Mouse (Mus musculus): ENCODE results near the gene Trir. TPM values are rescaled to one million over a fixed set of nuclear protein-coding genes. Genes with fewer than 3 reads are reported as not detected.

Gene Trir
- polyA plus RNA-seq, 1 experiment, result 111 TPM

DNA sequence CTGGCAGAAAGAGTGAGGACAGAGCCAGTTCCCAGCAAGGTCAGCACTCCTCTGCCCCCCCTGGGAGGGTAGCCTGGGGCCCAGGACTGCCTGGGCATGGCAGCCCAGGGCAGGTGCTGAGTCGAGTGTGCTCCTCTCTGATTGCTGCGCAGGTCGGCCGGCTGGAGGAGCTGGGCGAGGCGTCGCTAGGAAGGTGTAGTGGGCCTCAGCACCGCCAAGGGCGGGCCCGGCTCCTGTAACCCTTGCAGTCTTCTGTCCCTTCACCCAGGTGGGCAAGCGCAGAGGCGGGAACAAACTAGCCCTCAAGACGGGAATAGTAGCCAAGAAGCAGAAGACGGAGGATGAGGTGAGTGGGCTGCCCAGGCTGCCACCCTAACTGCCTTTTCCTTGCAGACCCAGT is 2.6 kb downstream of the Trir start:
- no peak for TF ChIP-seq CTCF (conservative IDR thresholded peaks at IDR 0.05; ENCODE audit: insufficient read depth, insufficient read length, low read depth, low read length)
- no peak for TF ChIP-seq POLR2A (IDR thresholded peaks at IDR 0.05; ENCODE audit: low read depth, low read length)
- no peak overlapping the region for H3K4me3 ChIP-seq (ENCODE audit: insufficient read depth, low read depth, low read length)
- no peak overlapping the region for H3K27ac ChIP-seq (ENCODE audit: insufficient read depth, low read depth, low read length)
- 73% methylated on average over 14 of the region's 14 CpGs for WGBS
- no peaks in the 10 kb centered on the region; the same call in 1 of the 2 replicates for H3K36me3 ChIP-seq (ENCODE audit: control insufficient read depth, insufficient read depth, low read length)
- H3K27me3 ChIP-seq (replicated peaks; ENCODE audit: control insufficient read depth, insufficient read depth, low read length), result no peaks in the 10 kb centered on the region
- H3K4me1 ChIP-seq (ENCODE audit: control insufficient read depth, insufficient read depth, low read length), result peaks cover 39% of the 10 kb centered on the region
- DNase-seq, result no peak

DNA sequence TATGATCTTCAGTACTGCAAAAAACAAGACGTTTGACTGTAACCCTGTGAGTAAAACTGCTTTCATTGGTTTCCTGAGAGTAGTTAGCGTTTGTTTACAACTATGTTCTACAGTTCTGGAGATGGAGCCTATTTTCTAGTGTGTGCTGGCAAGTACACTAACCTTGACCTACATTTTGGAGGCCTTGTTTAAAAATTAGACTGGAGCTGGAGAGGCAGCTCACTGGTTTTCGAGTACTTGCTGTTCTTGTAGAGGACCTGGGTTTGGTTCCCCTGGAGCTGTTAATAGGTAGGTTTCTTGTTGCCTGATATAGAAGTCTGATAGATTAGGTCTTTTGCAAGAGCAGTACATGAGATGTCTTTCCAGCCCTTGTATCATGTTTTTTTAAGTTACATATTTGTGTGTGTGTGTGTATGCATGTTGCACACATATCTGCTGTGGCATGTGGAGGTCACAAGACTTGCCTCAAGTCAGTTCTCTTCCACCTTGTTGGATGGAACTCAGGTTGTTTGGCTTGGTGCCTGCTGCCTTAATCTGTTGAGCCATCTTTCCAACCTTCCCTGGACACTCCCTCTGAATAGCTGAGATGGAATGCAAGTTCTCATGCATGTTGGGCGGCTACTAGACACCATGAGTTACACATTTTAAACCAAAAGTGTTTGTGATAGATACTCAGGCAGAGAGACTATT is 6.1 kb downstream of the Trir start:
- H3K4me1 ChIP-seq (ENCODE audit: control insufficient read depth, insufficient read depth, low read length), result peaks cover 37% of the 10 kb centered on the region
- no peaks in the 10 kb centered on the region; the same call in 1 of the 2 replicates for H3K36me3 ChIP-seq (ENCODE audit: control insufficient read depth, insufficient read depth, low read length)
- DNase-seq, result peak; percentile 83
- no peak overlapping the region for H3K4me3 ChIP-seq (ENCODE audit: insufficient read depth, low read depth, low read length)
- H3K27ac ChIP-seq (ENCODE audit: insufficient read depth, low read depth, low read length), result peak overlapping the region; percentile 86
- 30% methylated on average over 4 of the region's 4 CpGs for WGBS
- TF ChIP-seq POLR2A (IDR thresholded peaks at IDR 0.05; ENCODE audit: low read depth, low read length) (no peak), CTCF (conservative IDR thresholded peaks at IDR 0.05; ENCODE audit: insufficient read depth, insufficient read length, low read depth, low read length) (no peak)
- H3K27me3 ChIP-seq (replicated peaks; ENCODE audit: control insufficient read depth, insufficient read depth, low read length), result no peaks in the 10 kb centered on the region

DNA sequence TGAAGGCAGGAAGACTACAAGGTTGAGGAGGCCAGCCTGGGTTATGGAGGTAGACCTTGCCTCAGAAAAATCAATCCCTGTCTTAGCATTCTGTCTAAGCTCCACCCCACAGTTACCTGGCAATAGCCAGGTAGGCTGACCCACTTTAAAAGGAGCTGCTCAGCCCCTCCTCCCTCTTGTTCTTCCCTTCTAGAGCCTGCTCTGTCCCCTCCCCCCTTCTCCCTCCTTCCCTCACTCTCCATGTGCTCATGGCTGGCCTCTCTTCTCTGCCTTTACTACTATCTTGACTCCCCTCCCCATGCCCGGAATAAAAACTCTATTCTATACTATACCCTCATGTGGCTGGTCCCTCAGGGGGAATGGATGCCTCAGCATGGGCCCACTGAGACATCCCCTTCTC is 7.2 kb downstream of the Trir start:
- Histone ChIP-seq H3K36me3 (ENCODE audit: control insufficient read depth, insufficient read depth, low read length) (no peaks in the 10 kb centered on the region; the same call in 1 of the 2 replicates), H3K4me3 (ENCODE audit: insufficient read depth, low read depth, low read length) (no peak overlapping the region), H3K27me3 (replicated peaks; ENCODE audit: control insufficient read depth, insufficient read depth, low read length) (no peaks in the 10 kb centered on the region), H3K4me1 (ENCODE audit: control insufficient read depth, insufficient read depth, low read length) (peaks cover 34% of the 10 kb centered on the region), H3K27ac (ENCODE audit: insufficient read depth, low read depth, low read length) (0 out of 2 replicates have a peak overlapping the region, but pooled peaks have one; percentile 14)
- WGBS, result 67% methylated on average over 1 of the region's 1 CpGs
- TF ChIP-seq POLR2A (IDR thresholded peaks at IDR 0.05; ENCODE audit: low read depth, low read length), result no peak
- TF ChIP-seq CTCF (conservative IDR thresholded peaks at IDR 0.05; ENCODE audit: insufficient read depth, insufficient read length, low read depth, low read length), result no peak
- peak; percentile 51 for DNase-seq

DNA sequence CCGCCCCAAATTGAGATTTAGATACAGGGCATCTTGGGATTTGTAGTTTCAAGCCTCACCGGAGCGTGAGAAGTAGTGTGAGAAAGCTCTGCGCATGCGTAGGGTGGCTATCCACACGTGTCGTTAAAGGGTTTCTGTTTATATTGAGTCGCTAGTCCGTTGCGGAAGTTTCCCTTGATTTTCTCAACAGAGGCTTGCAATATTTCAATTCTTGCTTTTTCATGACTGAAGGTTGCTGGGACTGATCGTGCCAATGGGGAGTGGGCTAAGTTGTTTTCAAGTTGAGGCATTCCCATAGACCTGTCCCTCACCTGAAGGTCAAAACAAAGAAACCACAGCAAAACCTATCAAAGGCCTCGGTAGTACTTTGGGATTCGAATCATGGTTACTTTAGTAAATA is 8.1 kb downstream of the Trir start:
- H3K27me3 ChIP-seq (replicated peaks; ENCODE audit: control insufficient read depth, insufficient read depth, low read length), result no peaks in the 10 kb centered on the region
- DNase-seq, result peak; percentile 85
- no peaks in the 10 kb centered on the region; the same call in 1 of the 2 replicates for H3K36me3 ChIP-seq (ENCODE audit: control insufficient read depth, insufficient read depth, low read length)
- H3K4me1 ChIP-seq (ENCODE audit: control insufficient read depth, insufficient read depth, low read length), result peaks cover 30% of the 10 kb centered on the region
- TF ChIP-seq CTCF (conservative IDR thresholded peaks at IDR 0.05; ENCODE audit: insufficient read depth, insufficient read length, low read depth, low read length), result no peak
- TF ChIP-seq POLR2A (IDR thresholded peaks at IDR 0.05; ENCODE audit: low read depth, low read length), result no peak
- 2% methylated on average over 13 of the region's 13 CpGs for WGBS
- peak overlapping the region; percentile 73 for H3K27ac ChIP-seq (ENCODE audit: insufficient read depth, low read depth, low read length)
- H3K4me3 ChIP-seq (ENCODE audit: insufficient read depth, low read depth, low read length), result peak overlapping the region; percentile 50

DNA sequence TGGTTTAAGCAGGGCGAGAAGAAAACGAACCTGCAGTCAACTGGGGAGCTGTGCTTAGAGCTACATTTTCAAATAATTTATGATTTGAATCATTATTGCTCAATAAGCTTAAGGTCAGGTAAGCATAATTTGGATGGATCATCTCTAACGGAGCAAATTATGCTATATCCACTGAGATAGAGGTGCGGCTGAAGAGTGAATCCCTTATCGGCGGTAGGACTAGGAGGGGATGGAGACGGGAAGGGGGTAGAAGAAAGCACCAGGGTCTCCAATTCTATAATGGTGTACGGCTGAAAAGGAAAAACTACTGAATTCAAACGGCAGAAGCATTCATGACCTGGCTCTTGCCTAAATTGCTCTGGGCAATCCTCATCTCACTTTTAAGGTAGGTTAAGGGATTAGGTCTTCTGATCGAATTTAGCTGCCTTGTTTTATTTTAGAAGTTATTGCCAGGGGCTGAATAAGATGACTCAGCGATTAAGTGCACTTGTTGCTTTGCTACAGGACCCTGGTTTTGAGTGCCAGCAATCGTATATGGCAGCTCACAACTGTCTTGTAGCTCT is 8.6 kb downstream of the Trir start:
- peak overlapping the region; percentile 80 for H3K4me3 ChIP-seq (ENCODE audit: insufficient read depth, low read depth, low read length)
- DNase-seq, result no peak
- H3K36me3 ChIP-seq (ENCODE audit: control insufficient read depth, insufficient read depth, low read length), result no peaks in the 10 kb centered on the region; the same call in 1 of the 2 replicates
- WGBS, result 6% methylated on average over 12 of the region's 12 CpGs
- peak overlapping the region; percentile 73 for H3K27ac ChIP-seq (ENCODE audit: insufficient read depth, low read depth, low read length)
- H3K27me3 ChIP-seq (replicated peaks; ENCODE audit: control insufficient read depth, insufficient read depth, low read length), result no peaks in the 10 kb centered on the region
- peaks cover 30% of the 10 kb centered on the region for H3K4me1 ChIP-seq (ENCODE audit: control insufficient read depth, insufficient read depth, low read length)
- no peak for TF ChIP-seq POLR2A (IDR thresholded peaks at IDR 0.05; ENCODE audit: low read depth, low read length)
- no peak for TF ChIP-seq CTCF (conservative IDR thresholded peaks at IDR 0.05; ENCODE audit: insufficient read depth, insufficient read length, low read depth, low read length)

DNA sequence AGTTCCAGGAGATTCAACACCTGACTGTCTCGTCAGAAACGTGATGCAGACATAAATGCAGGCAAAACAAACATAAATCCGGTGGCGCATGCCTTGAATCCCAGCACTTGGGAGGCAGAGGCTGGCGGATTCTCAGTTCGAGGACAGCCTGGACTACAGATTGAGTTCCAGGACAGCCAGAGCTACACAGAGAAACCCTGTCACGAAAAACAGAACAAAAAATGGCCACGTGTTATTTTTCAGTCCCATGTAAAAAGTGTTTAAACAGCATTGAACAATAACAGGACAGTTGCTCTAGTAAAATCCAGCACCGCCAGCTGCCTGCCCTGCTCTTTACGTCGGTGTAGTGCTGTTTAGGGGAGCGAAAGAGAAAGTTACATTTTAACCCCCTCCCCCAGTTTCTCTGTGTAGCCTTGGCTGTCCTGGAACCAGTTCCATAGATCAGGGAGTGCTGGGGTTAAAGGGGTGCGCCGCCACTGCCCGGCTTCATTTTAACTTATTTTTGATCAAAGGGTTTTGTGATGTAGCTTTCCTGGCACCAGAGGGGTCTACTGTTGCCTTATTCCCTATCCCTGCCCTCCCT is 9.2 kb downstream of the Trir start:
- TF ChIP-seq POLR2A (IDR thresholded peaks at IDR 0.05; ENCODE audit: low read depth, low read length), result no peak
- H3K27ac ChIP-seq (ENCODE audit: insufficient read depth, low read depth, low read length), result peak overlapping the region; percentile 73; the same call in 1 of the 2 replicates
- DNase-seq, result peak; percentile 48
- H3K27me3 ChIP-seq (replicated peaks; ENCODE audit: control insufficient read depth, insufficient read depth, low read length), result no peaks in the 10 kb centered on the region
- peak overlapping the region; percentile 80 for H3K4me3 ChIP-seq (ENCODE audit: insufficient read depth, low read depth, low read length)
- no peaks in the 10 kb centered on the region for H3K36me3 ChIP-seq (ENCODE audit: control insufficient read depth, insufficient read depth, low read length)
- H3K4me1 ChIP-seq (ENCODE audit: control insufficient read depth, insufficient read depth, low read length), result peaks cover 30% of the 10 kb centered on the region
- WGBS, result under 1% methylated on average over 15 of the region's 15 CpGs

DNA sequence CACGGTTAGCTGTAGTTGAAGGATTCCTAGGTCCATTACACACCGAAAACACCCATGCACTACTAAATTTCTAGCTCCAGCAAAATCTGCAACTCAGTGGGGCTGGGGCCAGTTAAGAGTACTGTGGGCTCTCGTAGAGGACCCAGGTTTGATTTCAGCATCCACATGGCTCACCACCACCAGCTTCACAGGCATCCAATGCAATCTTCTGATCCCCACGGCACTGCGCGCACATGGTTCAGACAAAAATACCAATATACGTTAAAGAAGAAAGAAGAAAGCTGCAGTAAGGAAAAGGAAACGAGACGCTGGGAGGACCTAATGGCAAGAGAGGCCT is 9.7 kb downstream of the Trir start:
- Histone ChIP-seq H3K36me3 (ENCODE audit: control insufficient read depth, insufficient read depth, low read length) (no peaks in the 10 kb centered on the region), H3K27me3 (replicated peaks; ENCODE audit: control insufficient read depth, insufficient read depth, low read length) (no peaks in the 10 kb centered on the region), H3K4me3 (ENCODE audit: insufficient read depth, low read depth, low read length) (peak overlapping the region; percentile 80), H3K4me1 (ENCODE audit: control insufficient read depth, insufficient read depth, low read length) (peaks cover 29% of the 10 kb centered on the region), H3K27ac (ENCODE audit: insufficient read depth, low read depth, low read length) (peak overlapping the region; percentile 73)
- TF ChIP-seq POLR2A (IDR thresholded peaks at IDR 0.05; ENCODE audit: low read depth, low read length) (no peak), CTCF (conservative IDR thresholded peaks at IDR 0.05; ENCODE audit: insufficient read depth, insufficient read length, low read depth, low read length) (no peak)
- under 1% methylated on average over 9 of the region's 9 CpGs for WGBS
- no peak for DNase-seq
